Mouse (Mus musculus) heart, postnatal 14 days (tissue): ENCODE measurements at regions not wholly inside any gene's neighbourhood (a gene's known extent, or its start where the extent isn't known, plus 50 kb on each side); places are given as distances from the start of the nearest gene placed in this dataset.
"Not testable (repeated sequence)": the region's sequence is repeated elsewhere in the genome, so short reads cannot be mapped to it uniquely, and the experiment has no call there.

ENCODE experiments used
- DNase-seq, 2 experiments: peaks; one replicate each; pipeline ENCODE4 v3.0.0; 2021 to 2022
- intact Hi-C: fragments of 180-260 bp; cut with DNase I; formaldehyde crosslinking; loops from one replicate; pipeline ENCODE4 v1.15.1; 2025

DNA sequence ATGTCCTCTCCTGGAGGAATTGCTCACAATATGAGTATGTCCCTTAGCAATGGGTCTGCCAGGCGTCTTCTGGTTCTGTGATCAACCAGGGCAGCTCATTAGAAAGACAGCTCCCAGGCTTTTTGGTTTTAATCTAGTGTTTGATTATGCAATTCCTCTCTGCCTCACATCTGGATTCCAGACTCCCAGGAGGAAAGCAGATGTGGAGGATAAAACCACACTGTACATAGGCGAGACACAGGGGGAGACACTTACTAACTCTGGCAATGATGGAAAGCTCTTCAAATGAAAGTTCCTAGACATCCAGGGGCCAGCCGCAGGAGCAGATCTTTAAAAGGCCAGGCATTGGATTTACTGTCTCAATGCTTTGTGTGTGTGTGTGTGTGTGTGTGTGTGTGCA is 116.4 kb upstream of the Tet2 start:
- no peak for DNase-seq
- intact Hi-C loops, result no loop called here

DNA sequence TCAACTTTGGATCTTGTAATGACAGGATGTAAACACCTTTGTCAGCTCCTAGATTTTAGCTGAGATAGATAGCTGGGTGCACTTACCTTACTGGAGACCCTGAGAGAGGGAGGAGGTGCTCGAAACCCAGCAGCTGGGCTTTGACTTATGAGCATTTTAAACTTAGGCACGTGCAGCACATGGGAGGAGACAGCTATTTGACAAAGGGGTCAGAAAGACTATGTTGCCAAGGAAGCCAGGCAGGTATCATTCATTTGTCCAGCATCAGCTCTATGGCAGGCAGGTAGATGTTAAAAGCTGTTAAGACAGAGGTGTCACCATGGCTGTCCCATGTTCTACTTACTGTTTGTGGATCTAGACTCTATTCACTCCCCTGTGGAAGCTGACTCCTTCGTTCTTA is 120.0 kb upstream of the Tet2 start:
- intact Hi-C loops, result no loop called here
- DNase-seq, result no peak

DNA sequence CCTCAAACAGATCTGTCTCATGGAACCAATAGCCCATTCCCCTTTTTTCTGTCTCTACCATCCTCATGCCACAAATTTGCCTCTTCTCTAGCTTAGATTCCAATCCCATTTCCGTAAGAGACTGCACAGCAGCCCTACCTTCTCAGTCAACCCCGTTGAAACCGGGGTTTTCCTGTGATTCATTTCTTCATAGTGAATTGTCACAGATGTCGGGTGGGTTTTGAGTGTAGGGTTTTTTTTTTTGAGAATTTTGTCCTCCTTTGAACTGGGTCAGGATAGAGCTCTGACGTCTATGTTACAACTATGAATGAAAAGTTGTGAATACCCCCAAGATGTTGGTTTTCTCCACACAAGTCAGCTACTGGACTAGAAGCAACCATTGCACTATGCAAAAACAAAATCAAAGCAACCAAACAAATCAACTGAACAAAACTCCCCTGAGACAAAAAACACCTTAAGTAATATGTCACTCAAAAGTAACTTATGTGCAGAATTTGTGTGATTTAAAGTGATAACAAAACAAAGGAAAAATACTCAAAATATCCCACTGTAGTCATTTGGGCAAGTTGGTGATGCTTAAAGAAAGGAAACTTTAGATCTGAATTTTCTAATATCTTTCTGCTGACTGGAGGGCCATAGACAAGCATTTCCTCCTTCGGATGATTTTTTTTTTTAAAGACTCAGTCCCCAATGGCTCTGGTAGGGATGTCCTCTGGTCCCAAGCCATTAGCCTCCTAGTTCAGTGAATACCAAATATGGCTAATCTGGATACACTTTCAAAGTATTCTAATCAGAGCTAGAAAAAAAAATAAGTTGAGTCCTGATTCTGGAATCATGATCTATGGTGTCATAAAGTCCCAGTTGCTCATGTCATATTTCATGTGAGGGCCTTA is 120.7 kb upstream of the Tet2 start:
- intact Hi-C loops, result no loop called here
- no peak for DNase-seq

DNA sequence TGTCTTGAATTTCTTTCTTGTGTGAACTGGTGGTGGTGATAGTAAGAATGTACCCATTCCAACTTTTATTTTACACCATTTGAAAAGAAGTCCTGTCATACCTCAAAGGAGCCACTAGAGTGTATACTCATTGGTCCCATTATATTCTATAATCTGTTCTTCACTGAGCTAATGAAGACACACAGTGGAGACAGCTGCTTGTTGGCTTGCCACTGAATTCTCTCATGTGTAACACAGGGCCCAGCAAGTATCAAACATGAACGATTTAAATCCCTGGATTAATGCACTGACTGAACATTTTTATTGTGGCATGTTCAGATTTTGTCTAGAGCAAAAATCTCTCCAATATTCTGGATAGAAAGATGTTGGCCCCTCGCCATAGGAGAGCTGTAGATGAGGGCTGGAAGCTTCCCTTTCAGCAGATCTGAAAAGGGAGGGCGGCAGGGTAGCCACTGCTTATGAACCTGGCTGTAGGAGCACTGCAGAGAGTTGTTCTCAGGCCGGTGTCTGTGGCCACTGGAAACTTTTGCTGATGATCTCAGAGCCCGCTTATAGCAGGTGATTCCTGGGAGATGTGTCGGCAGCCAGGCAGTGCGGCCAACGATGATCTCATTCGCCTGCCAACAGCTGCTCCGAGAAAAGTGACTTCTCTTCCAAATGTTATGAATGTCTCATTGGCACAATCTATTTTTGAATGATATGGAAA is 128.0 kb upstream of the Tet2 start:
- intact Hi-C loops, result no loop called here
- peak; percentile 36 to 65 for DNase-seq

DNA sequence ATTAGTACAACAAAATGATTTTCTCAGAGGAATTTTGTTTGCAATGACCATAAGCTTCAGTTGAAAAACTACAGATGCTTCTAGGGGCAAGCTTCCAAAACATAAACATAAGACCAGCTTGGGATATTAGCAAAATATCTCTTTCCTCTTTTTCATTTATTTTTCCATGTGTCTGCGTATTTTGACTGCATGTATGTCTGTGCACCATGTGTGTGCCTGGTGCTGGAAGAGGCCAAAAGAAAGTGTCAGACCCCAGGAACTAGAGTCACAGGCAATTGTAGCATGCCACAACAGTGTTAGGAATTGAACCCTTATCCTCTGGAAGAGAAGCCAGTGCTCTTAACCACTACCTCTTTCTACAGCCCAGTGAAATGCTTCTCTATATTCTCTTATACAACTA is 133.0 kb upstream of the Tet2 start:
- DNase-seq, result no peak
- intact Hi-C loops, result no loop called here

DNA sequence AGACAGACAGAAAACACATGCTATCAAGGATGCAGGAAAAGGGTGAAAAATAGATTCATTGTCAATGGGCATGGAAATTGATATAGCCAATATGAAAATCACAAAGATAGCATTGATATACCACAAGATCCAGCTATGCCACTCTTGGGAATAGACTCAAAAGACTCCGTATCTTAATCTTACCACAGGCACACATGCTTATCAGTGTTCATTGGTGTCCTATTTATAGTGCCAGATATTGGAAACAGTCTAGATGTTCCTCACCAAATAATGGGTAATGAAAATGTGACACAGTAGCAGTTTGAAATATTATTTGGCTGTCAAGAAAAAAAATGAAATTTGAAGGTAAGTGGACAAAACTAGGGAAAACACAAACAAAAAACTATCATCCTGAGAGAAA is 135.0 kb upstream of the Tet2 start:
- DNase-seq, result no peak
- intact Hi-C loops, result no loop called here

DNA sequence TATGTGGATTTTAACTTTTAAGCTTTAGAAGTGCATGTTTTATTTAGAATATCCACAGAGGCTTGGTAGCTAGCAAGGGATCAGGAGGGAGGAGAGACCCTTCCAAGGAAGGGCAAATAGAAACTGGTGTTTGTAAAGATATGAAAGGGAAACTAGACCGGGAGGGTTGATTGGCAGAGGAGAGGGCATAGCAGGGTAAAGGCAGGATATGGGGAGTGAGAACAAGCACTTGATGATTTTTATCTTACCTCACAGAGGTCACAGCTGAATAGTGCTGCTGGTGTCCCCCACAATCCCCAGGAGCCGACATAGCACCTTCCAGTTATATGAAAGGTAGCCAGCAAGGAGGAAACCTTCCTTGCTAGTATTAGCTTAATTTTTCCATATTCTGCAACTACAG is 135.4 kb upstream of the Tet2 start:
- intact Hi-C loops, result no loop called here
- DNase-seq, result no peak

DNA sequence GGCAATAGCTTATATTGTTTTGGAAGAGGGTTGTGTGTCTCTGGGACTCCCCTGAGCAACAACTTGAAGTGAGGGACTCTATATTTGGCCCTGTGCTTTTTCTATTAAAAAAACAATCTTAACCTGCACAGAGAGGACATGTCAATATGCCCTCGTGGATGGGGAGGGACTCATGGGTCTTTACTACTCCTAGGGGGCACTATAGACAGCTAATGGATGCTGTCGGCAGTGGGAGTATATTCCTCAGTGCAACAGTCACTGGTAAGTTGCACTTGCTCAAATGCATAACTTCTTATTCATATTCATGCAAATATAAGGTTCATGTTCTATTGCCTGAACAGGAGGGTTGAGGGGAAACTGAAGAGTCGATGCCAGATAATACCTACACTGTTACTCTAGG is 135.9 kb upstream of the Tet2 start:
- intact Hi-C loops, result no loop called here
- DNase-seq, result no peak

DNA sequence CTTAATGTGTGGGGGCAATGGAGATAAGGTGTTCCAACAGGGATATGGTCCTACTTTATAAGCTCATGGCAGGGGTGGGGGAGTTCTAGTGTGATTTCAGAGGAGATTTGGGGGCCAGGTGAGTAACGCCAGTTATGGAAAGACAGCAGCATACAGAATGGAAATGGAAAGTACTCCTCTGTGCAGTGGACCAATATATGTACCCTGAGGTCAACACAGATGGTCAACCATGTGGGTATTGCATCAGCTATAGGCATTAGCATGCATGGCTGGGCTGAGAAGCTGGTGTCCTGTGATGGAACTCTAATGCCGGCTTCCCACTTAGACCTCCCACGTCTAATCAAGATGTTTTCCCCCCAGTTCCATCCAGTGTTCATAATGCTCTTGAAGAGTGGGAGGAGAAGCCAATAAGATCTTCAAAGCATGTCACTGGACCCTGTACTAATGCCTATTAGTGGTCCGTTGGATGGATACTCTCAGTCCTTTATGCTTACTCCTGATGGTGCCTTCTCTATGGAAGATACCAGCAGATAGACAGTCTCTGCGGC is 139.3 kb upstream of the Tet2 start:
- intact Hi-C loops, result no loop called here

DNA sequence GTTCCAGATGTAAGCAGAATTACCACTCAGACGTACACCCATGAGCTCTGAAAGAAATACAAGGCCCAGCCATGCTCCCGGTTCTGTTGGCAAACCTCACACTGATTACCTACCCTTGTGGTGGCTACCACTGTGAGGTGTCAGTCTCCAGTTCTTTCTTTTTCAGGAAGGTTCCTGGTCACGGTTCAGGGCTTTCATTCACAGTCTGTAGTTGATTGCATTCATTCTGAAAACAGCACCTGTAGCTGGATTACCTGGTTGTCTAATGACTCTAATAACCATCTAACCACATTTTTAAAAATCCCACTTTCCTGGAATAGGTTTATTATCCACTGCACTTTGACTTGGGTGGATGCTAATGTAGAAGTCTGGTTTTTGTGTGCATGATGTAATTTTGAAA is 139.8 kb upstream of the Tet2 start:
- intact Hi-C loops, result no loop called here

More for the DNA sequence above, 139.3 kb upstream of the Tet2 start:
- no peak for DNase-seq

DNA sequence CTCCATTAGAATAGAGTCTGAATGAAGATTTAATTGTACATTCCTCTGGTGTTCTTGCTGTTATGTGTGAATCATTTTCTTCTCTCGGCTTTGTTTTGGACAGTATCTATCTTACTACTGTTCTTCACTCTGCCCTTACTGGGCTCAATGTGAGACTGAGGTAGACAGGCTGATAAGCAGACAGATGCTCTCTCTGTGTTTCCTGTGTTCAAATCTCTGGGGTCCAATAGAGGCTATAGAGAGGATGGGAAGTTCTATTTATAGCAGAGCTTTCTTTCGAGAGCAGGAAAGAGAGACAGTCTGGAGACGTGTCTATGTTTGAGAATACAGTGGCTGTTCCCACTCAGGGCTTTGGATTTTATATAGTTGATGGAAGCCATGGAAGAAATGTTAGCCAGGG is 140.5 kb upstream of the Tet2 start:
- DNase-seq, result no peak
- intact Hi-C loops, result no loop called here

More for the DNA sequence above, 139.8 kb upstream of the Tet2 start:
- DNase-seq, result no peak

DNA sequence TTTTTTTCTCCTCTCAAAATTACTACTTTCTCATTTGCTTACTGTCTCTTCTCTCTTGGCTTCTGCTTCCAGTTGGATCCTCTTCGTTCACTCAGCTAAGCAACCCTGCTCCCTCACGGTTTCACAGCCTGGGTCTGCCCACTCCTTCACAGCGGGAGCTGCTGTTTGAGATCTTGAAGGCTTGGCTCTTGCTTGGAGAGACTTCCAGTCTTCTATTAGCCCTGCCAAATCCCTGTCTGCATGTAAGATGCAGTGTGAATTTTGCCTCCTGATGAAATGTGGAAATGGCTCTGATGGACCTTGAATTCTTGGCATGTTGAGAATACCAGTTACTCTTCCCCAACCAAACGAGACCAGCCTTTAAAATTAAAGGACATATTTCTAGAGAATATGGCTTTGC is 149.1 kb upstream of the Tet2 start:
- intact Hi-C loops, result no loop called here
- DNase-seq, result no peak

DNA sequence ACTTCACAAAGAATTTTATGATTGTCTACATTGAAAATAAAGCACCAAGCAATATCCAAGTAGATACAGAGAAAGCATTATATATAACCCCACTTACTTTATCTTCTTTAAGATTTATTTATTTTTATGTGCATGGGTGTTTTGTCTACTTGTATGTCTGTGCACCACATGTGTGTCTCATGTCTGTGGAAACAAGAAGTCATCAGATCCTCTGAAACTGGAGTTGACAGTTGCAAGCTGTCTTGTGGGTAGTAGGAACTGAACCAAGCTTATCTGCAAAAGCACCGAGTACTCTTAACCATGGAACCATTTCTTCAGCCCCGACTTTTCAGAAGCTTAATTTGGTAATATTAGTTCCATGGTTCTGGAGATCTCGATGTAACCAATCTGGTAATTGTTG is 151.2 kb upstream of the Tet2 start:
- intact Hi-C loops, result no loop called here
- no peak for DNase-seq

DNA sequence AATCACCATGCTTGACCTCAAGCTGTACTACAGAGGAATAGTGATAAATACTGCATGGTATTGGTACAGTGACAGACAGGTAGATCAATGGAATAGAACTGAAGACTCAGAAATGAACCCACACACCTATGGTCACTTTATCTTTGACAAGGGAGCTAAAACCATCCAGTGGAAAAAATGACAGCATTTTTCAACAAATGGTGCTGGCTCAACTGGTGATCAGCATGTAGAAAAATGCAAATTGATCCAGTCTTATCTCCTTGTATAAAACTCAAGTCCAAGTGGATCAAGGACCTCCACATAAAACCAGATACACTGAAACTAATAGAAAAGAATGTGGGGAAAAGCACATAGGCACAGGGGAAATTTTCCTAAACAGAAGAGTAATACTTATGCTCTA is 159.9 kb upstream of the Tet2 start:
- DNase-seq, intact Hi-C loops: not testable (repeated sequence)

DNA sequence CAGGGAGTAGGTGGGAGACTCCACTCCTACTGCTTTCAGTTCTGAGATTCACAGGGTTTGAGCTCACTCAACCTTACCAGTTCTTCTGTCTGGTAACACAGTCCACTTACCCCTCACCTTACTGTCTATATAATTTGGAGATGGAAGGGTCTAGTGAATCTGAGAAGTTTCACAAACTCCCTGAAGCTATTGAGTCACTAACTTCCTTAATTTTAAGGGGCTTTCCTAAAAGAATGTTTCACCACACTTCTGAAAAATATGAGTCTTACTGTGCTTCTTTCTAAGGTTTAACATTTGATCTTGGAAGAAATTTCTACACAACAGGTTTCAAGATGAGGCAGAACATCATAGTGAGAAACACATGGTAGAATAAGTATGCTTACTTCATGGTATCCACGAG is 166.6 kb upstream of the Tet2 start:
- no peak for DNase-seq
- intact Hi-C loops, result no loop called here

DNA sequence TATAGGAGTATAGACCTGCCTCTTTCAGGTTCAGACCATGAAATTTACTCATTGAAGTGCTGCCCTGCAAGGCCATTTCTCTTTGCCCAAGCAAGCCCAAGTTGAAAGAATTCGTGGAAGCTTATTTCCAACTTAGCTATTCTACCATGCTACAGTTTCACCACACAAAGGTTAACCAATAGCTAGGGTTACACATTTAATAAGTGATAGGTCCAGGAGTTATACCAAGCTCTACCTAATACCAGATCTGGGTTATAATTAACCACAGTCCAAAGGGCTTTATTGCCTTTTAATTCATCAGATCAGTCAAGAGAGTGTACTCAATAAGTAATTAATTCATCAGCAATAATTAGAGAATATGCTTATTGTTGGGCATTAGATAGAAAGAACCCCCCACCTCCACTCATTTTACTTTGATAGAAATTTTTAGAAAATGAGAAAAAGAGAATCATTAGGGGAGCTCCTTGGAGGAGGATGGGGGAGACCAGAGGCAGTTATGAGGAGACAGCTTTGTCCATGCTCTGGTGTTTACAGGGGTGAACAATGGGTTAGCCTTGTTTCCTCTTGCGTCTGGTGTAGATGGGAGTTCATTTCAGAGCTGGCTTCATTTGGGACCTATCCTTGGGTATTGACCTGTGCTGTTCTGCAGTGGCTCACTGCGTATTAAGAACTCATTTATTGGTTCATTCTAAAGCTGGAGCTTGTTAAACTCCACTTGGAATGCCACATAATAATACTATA is 177.8 kb upstream of the Tet2 start:
- intact Hi-C loops, result no loop called here
- DNase-seq, result no peak

DNA sequence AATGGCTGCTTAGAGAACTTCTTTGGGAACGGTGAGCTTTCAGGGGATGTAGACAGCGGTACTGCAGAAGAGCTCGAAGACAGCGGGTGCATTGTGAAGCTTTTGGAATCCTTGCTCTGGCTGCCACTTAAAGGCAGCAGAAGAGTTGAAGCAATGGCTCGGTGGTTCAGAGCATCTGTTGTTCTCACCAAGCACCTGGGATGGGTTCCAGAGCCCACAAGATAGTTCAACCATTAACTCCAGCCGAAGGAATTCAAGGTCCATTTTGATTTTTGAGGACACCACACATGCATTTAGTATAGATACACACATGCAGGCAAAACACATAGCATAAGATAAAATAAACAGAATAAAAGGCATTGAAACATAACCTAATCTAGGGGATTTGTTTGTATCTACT is 181.9 kb upstream of the Tet2 start:
- intact Hi-C loops, result no loop called here
- DNase-seq, result no peak

DNA sequence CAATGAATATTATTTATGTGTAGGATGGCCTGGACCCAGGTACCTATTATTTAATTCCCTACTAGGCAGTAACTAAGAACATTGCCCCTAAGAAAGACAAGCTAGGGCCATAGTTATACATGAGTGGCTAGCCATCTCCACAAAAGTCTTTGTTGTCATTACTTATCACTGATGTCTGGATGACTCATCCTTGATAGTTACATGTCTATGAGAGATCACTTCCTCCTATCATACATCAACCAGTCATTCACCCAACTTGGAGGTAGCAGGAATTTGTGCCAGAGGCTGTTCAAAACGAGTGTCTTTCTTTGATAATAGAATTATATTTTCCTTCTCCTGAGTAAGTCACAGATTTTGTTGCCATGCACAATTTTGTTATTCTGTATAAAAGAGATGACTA is 190.7 kb upstream of the Tet2 start:
- no peak for DNase-seq
- intact Hi-C loops, result no loop called here

DNA sequence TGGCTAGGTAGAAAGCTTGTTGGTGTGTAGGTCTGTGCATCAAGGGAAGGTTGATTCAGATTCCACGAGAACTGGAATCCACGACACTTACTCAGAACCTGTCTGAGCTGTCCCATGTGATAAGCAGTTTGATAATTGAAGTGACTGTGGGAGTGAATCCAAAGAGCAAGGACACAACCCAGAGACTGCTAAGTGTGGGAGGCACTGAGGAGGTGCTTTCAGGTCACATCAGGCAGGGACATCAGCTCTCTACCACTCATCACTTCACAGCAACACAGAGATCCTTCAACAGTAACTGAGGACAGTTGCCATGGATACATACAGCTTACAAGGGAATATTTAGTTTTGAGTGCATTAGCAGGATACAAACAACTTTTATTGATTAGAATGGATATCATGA is 194.0 kb upstream of the Tet2 start:
- intact Hi-C loops, result no loop called here
- peak in 1 of 2 experiments; percentile 18 for DNase-seq

DNA sequence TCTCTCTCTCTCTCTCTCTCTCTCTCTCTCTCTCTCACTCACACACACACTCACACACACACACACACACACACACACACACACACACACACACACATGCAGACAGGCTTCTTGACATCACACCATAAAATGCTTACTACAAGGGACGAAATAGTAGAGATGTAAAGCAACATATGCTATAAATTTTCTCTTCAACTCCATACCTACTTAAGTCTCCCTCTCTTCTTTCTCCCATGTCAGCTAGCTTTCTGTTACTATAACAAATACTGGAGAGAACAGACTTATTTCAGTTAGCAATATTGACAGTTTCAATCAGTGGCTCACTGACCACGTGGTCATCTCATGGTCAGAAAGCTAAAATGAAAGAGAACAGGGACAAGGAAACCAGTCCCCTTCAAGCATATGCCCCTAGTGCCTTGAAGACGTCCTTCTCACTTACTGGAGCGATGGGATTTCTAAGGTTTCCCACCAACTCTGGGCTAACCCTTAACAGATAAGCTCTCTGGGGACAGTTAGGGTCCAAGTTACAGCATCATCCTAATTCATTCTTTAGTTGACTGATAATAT is 199.7 kb upstream of the Tet2 start:
- DNase-seq, result no peak

More for the DNA sequence above, 199.7 kb upstream of the Tet2 start:
- intact Hi-C loops, result no loop called here
